Mouse (Mus musculus) spleen, adult 18-20 months (tissue): ENCODE measurements around the gene Ubtf.
"Not testable (repeated sequence)": the region's sequence is repeated elsewhere in the genome, so short reads cannot be mapped to it uniquely, and the experiment has no call there.

Experiments
- DNase-seq, 2 experiments: peaks; one replicate each; pipeline ENCODE4 v3.0.0; 2022; ENCODE audit warnings: mixed read lengths in 2 of 2

The Ubtf gene

DNA sequence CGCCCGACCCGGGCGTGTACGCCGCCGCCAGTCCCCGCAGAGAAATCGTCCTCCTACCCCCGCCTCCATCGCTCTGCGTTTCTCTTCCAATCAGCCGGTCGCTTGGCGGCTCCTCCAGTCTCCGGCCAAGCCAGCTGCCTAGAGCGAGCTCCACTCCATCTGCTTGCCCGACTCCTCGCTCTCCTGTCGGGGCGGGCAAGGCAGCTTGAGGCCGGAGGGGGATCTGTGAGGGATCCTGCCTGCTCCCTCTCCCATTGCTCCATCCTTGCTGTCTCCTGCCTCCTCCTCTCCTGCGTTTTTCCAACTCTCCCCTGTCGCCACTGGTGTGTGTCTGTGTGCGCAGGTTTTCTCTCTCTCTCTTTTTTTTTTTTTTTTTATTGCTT is at the start of gene Ubtf:
Gene Ubtf (minus strand): TSS at position 333 of the 383 bp plus-strand sequence.
- DNase-seq, result peak; percentile 65 to 71

DNA sequence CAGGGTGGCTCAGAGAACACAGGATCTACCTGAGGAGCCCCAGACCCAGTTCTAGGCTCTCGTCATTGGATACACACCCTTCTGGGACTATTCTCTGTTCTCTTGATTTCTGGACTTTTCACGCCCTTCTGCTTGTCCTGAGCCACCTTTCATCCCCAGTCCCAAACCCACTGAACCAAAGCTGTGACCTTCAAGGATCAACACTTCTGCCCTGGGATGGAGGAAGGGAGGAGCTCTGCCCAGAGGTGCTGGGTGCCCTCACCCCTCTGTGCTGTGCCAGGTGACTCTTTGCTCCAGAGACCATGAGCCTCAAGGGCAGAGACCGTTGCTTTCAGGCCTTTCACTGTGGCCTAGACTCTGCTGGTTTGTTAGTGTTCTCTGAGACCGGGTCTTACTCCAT is 49.7 kb upstream of the Ubtf start:
- no peak for DNase-seq

- DNase-seq, result no peak
Measured at GRCm38 (mm10) chr11:102368347-102368746, 48.8 kb upstream of the Ubtf start.

DNA sequence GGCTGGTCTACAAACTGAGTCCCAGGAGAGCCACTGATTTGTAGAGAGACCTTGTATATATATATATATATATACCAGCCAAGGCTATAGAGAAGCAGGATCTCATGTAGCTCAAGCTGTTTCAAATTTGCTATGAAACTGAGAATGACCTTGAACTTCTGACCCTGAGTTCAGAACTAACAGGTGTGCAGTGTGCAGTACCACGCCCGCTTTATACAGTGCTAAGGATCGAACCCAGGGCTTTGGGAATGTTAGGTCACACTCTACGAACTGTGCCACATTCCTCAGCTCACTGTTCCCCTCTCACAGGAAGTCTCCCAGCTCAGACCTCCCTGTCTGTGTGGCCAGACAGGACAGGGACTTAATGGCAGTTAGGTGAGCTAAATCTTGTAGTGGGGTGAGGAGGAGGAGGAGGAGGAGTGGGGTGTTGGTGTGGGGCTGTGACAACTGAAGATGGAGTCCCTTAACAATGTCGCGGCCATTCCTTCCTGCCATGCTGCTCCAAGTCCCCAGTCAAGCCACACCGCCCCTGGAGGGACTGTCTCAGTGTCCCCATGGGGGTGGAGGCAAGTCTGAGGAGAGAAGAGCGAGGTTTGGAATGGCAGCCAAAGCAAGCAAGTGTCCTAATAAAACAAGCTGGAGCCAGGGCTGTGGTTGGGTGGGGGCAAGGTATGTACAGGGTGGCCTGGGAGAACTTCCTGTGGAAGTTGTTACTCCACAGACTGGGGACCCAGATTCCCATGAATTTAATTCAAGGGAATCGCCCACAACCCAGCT is 48.1 kb upstream of the Ubtf start:
- no peak for DNase-seq

DNA sequence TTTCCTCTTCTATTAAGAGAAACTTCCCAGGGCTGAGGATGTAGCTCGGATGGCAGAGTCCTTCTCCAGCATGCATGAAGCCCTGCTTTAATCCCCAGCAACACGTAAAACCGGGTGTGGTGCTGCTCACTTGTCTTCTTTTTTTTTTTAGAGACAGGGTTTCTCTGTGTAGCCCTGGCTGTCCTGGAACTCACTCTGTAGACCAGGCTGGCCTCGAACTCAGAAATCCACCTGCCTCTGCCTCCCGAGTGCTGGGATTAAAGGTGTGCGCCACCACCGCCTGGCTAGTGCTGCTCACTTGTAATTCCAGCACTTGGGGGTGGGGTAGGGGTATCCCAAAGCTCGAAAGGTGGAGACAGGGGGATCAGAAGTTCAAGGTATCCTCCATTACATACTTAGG is 46.6 kb upstream of the Ubtf start, which contains the start of gene Slc4a1:
Gene Slc4a1 (minus strand): TSS at position 101 of the 400 bp plus-strand sequence.
- not testable (repeated sequence) for DNase-seq

- DNase-seq, result no peak
Measured at GRCm38 (mm10) chr11:102365699-102366098, 46.2 kb upstream of the Ubtf start.

GRCm38 (mm10) chr11:102364570-102365371 is 45.2 kb upstream of the Ubtf start:
- no peak for DNase-seq

DNA sequence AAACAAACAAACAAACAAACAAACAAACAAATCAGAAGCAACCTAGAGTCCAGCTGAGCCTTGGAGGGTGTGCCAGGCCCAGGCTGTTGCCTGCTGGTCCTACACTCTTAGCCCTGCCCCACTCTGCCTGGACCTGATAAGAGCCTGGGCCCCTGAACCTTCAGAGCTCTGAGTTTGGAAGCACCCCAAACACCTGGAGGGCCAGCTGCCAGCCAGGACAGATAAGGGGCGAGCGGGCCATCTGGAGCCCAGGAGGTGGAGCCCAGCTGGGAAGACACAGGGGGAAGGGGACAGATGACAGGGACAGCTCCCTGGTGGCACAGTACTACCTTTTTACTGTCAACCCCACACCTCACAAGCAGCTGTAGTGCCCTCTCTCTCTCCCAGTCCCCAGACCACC is 44.1 kb upstream of the Ubtf start:
- no peak for DNase-seq

DNA sequence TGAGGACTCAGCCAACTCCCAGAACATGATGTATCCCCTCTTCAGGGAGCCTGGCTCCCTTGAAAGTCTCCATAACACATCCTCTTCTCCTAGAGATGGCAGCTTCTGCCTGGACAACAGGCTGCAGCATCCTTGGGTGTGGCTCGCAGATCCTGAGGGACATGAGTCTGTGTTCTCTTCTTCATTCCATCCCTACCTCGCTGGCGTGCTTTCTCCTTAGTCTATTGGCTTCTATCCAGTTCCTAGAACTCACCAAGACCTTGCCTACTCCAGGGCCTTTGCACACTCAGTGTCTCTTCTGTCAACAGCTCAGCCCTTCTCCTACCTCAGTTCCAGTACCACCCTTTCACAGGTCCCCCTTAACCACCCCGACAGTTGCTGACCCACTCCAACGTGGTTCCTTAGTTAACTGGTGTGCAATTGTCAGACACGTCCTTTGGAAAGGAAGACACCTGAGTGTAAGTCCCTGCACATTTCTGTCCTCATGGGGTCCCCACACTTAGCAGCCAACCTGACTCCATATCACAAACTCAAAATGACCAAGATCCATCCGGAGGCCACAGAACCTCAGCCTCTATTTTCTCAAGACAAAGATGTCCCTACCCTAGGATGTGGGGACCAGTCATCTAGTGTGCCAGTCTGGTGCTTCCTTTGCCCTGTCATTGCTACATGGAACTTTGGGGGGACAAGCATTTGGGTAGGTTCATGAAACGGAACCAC is 42.4 kb upstream of the Ubtf start:
- DNase-seq, result no peak

DNA sequence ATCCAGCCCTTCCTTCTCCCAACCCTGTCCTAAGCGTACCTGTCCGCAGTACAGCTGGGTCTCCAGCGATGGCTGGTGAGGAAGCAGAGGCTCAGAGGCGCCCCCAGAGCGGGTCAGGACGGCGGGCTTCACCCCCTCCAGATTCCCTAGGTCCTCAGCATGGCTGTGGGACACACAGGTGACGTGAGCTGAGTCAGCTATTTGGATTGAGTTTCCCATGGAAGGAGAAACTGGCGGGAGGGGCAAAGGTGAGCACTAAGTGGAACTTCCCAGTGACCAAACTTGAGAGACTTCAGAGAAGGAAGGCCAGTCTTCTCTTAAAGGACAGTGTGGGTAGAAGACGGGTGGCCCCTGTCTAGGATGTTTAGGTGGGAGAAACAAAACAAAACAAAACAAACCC is 38.8 kb upstream of the Ubtf start:
- no peak for DNase-seq

DNA sequence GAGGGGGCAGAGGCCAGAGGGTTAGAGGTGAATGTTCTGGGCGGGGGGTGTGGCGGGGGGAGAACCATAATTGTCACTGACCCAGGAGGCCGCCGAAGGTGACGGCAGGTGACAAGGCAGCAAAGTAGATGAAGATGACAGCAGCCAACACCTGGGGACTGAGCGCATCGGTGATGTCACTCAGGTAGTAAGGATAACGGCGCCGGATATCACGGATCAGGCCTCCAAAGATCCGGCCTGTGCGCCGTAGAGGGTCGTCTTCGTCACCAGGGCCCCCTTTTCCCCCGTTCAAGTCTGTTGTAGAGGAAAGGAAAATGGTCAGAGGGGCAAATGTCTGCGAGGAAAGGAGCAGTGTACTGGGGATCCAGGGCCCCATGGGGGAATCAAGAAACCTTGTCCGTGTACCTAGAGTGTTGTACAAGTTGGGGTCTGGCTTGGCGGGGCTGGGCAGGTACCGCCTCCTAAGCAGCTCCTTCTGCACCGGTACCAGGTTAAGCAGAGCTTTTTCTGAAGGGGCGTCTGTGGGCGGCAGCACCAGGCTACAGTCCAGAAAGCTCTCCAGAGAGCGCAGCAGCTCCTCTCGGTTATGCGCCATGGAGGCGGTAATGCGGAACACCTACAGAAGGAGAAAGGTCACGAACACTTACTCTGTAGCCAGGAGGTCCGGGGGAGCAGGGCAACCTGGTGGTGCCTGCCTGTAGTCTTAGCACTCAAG is 37.3 kb upstream of the Ubtf start:
- DNase-seq, result no peak

- no peak for DNase-seq
Measured at GRCm38 (mm10) chr11:102356190-102356589, 36.6 kb upstream of the Ubtf start.

GRCm38 (mm10) chr11:102355501-102355900 is 36.0 kb upstream of the Ubtf start:
- DNase-seq, result no peak

DNA sequence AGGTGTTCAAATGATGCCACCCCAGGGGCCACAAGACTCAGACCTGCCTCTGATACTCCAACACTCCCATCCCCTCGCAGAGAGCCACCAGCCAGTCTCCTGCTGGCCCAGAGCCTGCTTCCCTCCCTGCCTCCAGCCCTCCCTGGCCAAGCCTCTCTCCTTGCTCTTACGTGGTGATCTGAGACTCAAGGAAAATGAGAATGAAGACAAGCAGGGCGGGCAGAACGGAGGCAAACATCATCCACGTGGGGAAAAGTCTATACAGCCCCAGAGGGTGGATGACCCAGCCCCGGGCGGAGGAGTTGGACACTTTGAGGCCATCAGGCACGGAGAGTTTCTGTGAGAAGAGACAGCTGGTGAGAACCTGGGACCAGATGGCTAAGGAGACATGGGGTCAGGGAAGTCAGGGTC is 33.5 kb upstream of the Ubtf start:
- DNase-seq, result no peak

- DNase-seq, result no peak
Measured at GRCm38 (mm10) chr11:102352378-102352777, 32.8 kb upstream of the Ubtf start.

DNA sequence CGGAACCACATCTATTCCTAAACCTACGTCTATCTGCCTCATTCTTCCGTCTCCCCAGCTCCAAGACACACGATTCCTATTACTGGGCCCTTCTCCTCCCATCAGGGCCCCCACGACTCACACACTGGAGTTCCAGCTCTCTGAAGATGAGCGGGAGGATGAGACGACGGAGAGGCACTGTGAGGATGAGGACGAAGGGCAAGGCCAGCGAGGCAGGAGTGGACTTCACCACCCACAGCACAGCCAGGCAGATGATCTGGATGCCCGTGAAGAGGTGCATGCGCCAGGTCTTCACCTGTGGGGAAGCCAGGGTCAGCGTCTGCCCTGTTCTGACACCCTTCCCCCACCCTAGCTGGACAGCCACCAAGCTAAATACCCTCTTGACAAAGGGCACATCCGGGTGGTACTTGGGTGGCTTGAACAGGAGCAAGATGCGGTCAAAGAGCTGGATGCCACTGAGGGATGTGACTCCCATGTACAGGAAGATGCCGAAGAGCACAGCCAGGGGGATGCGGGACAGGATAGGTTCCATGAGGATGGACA is 31.5 kb upstream of the Ubtf start:
- no peak for DNase-seq

DNA sequence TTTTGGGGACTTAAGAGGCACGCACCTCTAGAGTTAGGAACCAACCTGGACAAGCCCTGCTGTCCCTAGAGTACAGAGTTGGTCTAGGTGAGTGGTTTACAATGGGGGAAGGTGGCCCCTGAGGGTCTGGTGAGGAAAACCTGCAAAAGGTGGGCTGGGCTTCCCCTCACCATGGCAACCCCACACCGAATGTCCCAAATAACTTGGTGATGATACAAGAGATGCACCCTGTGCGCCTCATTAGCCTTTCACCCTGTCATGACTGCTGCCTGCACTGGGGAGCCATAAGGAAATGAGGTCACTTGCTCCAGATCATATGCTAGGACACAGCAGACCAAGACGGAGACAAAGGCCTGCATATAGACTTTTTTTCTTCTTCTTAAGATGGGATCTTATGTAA is 30.9 kb upstream of the Ubtf start:
- DNase-seq, result no peak

DNA sequence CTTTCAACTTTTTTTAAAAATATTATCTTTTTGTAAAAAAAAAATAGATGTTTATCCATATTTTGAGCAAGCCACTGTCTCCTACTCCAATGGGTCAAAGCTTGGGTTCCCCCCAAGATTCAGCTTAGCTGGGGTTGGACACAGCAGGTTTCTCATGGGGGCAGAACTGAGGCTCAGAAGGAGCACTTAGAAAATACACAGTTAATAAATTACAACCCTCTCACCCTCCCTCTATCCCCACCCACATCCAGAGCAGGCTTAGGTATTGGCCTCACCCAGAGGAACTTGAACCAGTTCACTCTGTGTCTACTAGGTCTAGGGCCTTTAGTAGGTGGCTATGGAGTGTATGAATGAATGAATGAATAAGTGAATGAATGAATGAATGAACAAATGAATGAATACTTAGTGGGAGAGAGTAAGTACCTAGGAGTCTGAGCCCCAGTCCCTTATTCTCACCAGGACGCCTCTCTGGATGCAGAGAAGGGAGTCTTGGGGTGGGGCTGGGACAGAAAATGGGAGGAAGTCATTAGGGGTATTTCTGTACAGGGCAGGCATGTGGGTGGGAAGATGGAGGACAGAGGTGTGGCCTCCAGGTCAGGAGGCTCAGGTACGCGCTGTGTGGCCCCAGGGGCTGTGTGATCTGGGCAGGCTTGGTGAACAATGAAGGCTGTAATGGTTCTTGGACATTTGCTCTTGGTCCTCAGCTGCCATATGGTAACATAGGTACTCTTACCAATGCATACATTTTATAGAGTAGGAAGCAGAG is 29.8 kb upstream of the Ubtf start:
- no peak for DNase-seq

DNA sequence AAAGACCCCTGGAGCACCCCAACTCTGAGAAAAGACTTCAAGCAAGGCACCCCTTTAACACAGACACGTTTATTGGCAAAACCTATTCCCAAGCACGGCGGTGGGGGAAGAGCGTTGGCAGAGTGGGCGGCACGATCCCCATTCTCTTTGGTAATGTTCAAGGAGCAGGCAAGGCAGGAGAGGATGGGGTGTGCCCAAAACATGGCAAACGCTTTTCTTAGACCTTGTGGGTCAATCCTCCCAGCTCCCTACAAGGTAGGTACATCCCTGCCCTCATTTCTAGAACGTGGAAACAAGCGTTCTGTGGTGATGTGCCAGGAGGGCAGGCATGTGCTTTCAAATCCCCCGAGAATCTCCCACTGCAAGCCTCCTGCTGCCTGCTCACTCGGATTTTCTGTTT is 29.2 kb upstream of the Ubtf start:
- no peak for DNase-seq

DNA sequence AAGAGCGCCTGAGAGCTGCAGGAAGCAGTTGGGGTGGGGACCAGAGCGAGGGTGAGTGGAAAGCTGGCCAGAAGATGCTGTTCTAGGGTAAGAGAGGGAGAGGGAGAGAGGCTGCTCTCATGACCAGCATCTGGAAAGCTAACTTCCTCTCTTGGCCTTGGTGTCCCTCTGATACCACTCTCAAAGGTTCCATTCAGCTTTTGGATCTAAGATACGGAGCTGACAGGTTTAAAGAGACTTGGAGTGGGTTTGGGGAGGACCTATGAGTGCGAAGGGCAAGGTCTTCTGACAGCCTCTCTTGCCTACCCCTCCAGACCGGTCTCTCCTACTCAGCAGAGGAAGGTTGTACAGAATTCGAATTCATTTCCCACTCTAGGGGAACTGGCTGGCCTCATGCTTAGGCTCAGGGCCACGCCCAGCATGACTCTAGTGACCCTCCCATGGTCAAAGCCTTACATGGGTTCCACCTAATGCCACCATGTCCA is 28.6 kb upstream of the Ubtf start:
- no peak for DNase-seq

GRCm38 (mm10) chr11:102347683-102348082 is 28.1 kb upstream of the Ubtf start:
- DNase-seq, result no peak

- no peak for DNase-seq
Measured at GRCm38 (mm10) chr11:102346926-102347325, 27.4 kb upstream of the Ubtf start.
